Mouse (Mus musculus): Measurements from ENCODE around the gene Pip5k1a.

DNA sequence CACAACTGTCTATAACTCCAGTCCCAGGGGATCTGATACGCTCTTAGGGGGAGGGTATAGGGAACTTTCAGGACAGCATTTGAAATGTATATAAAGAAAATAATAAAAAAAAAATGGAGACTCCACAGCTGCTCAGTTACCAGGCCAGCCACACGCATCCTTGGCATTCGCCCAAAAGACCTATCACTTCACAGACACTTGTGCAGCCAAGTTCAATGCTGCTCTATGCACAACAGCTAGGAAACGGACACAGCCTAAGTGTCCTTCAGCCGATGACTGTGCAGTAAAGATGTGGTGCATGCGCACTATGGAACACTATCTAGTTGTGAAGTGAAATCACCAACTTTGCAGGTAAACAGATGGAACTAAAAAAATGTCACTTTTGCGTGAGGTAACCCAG, 50.5 kb downstream of the Pip5k1a start:
- TF ChIP-seq TAL1 (IDR thresholded peaks at IDR 0.05; ENCODE audit: low read length) (no peak), GATA1 (IDR thresholded peaks at IDR 0.05; ENCODE audit: low read length) (no peak)
